Mouse (Mus musculus) intestine, embryonic 14.5 days (tissue): ENCODE measurements at regions not wholly inside any gene's neighbourhood (a gene's known extent, or its start where the extent isn't known, plus 50 kb on each side); places are given as distances from the start of the nearest gene placed in this dataset.

ENCODE experiments used
- ATAC-seq: fragments of 200-750 bp; cut with Nextera tagmentation; replicated peaks from 2 replicates; pipeline ENCODE4 v1.8.0; 2017; ENCODE audit warnings: low read depth, moderate number of reproducible peaks, moderate TSS enrichment, moderate library complexity; ENCODE audit not compliant: low FRiP score, low TSS enrichment
- DNase-seq: peaks from one replicate; pipeline ENCODE4 v3.0.0-alpha.2; 2018; ENCODE audit warnings: low spot score
- H3K27ac ChIP-seq: fragments of 300-500 bp; sonication (generic); 2 replicates; pipeline ENCODE4 v1.5.1; 2014; ENCODE audit warnings: low read depth, mild to moderate bottlenecking, control low read depth
- H3K27me3 ChIP-seq: fragments of 300-500 bp; sonication (generic); replicated peaks from 2 replicates; pipeline ENCODE4 v1.6.1; 2014; ENCODE audit warnings: low read length, control low read depth; ENCODE audit not compliant: control insufficient read depth, insufficient read depth
- H3K36me3 ChIP-seq: fragments of 300-500 bp; sonication (generic); 2 replicates; pipeline ENCODE4 v1.6.1; 2014; ENCODE audit warnings: low read length, control low read depth; ENCODE audit not compliant: control insufficient read depth, insufficient read depth
- H3K4me1 ChIP-seq: fragments of 300-500 bp; sonication (generic); replicated peaks from 2 replicates; pipeline ENCODE4 v1.6.1; 2014; ENCODE audit warnings: low read length, control low read depth, mixed read lengths; ENCODE audit not compliant: control insufficient read depth, insufficient read depth
- H3K4me2 ChIP-seq: fragments of 300-500 bp; sonication (generic); 2 replicates; pipeline ENCODE4 v1.6.1; 2014; ENCODE audit warnings: low read length
- H3K4me3 ChIP-seq: fragments of 300-500 bp; sonication (generic); 2 replicates; pipeline ENCODE4 v1.5.1; 2014; ENCODE audit warnings: low read depth, low read length, control low read depth, mixed read lengths
- H3K9ac ChIP-seq: fragments of 300-500 bp; sonication (generic); 2 replicates; pipeline ENCODE4 v1.6.1; 2014; ENCODE audit warnings: mild to moderate bottlenecking, low read length
- H3K9me3 ChIP-seq: fragments of 300-500 bp; sonication (generic); 2 replicates; pipeline ENCODE4 v1.6.1; 2016; ENCODE audit warnings: low read length, control low read depth; ENCODE audit not compliant: control insufficient read depth
- WGBS: fragments of 180-500 bp; shearing (Covaris S2); extraction: QIAGEN DNeasy Blood & Tissue Kit; methylation state at CpG from one replicate; pipeline ENCODE4 v1.1.7; 2014; 5-methylcytosine and 5-hydroxymethylcytosine counted together

GRCm38 (mm10) chr7:61790113-61790796 lies 556.1 kb upstream of the Ndn start:
- ATAC-seq (no peak), DNase-seq (no peak)
- 80% methylated on average over 5 of the region's 5 CpGs for WGBS
- Histone ChIP-seq H3K9ac (no peak overlapping the region), H3K4me3 (no peak overlapping the region), H3K27ac (no peak overlapping the region), H3K36me3 (no peaks in the 10 kb centered on the region), H3K4me1 (no peaks in the 10 kb centered on the region), H3K27me3 (no peaks in the 10 kb centered on the region), H3K4me2 (no peak overlapping the region), H3K9me3 (no peaks in the 10 kb centered on the region)

GRCm38 (mm10) chr7:61836827-61837226 lies 509.5 kb upstream of the Ndn start:
- Histone ChIP-seq H3K36me3 (no peaks in the 10 kb centered on the region), H3K27ac (no peak overlapping the region), H3K4me3 (no peak overlapping the region), H3K4me2 (no peak overlapping the region), H3K27me3 (no peaks in the 10 kb centered on the region), H3K4me1 (no peaks in the 10 kb centered on the region), H3K9me3 (no peaks in the 10 kb centered on the region), H3K9ac (no peak overlapping the region)
- WGBS = 50% methylated on average over 1 of the region's 1 CpGs
- ATAC-seq (no peak), DNase-seq (no peak)

- no peaks in the 10 kb centered on the region for H3K9me3 ChIP-seq
- H3K9ac ChIP-seq = no peak overlapping the region
- no peaks in the 10 kb centered on the region for H3K27me3 ChIP-seq
- no peak overlapping the region for H3K4me3 ChIP-seq
- no peak overlapping the region for H3K27ac ChIP-seq
- no peak for DNase-seq
- H3K4me2 ChIP-seq = no peak overlapping the region
- no peaks in the 10 kb centered on the region for H3K4me1 ChIP-seq
- ATAC-seq = peak; percentile 66
- H3K36me3 ChIP-seq = no peaks in the 10 kb centered on the region
Observed at GRCm38 (mm10) chr7:61837240-61837639, 509.1 kb upstream of the Ndn start.

GRCm38 (mm10) chr7:61851949-61852348 lies 494.4 kb upstream of the Ndn start:
- Histone ChIP-seq H3K27me3 (no peaks in the 10 kb centered on the region), H3K27ac (no peak overlapping the region), H3K4me2 (no peak overlapping the region), H3K4me3 (no peak overlapping the region), H3K36me3 (no peaks in the 10 kb centered on the region), H3K9ac (no peak overlapping the region), H3K9me3 (no peaks in the 10 kb centered on the region), H3K4me1 (no peaks in the 10 kb centered on the region)
- ATAC-seq (no peak), DNase-seq (no peak)
- 82% methylated on average over 1 of the region's 1 CpGs for WGBS

- no peak overlapping the region for H3K4me2 ChIP-seq
- H3K4me3 ChIP-seq = no peak overlapping the region
- DNase-seq = no peak
- H3K36me3 ChIP-seq = no peaks in the 10 kb centered on the region
- no peak for ATAC-seq
- no peak overlapping the region for H3K27ac ChIP-seq
- no peaks in the 10 kb centered on the region for H3K4me1 ChIP-seq
- no peak overlapping the region for H3K9ac ChIP-seq
- H3K9me3 ChIP-seq = no peaks in the 10 kb centered on the region
- H3K27me3 ChIP-seq = no peaks in the 10 kb centered on the region
Observed at GRCm38 (mm10) chr7:61864517-61864916, 481.9 kb upstream of the Ndn start.

GRCm38 (mm10) chr7:61866376-61866775 lies 480.0 kb upstream of the Ndn start:
- WGBS = 83% methylated on average over 2 of the region's 2 CpGs
- Histone ChIP-seq H3K9me3 (no peaks in the 10 kb centered on the region), H3K4me2 (no peak overlapping the region), H3K9ac (no peak overlapping the region), H3K4me3 (no peak overlapping the region), H3K27me3 (no peaks in the 10 kb centered on the region), H3K36me3 (no peaks in the 10 kb centered on the region), H3K4me1 (no peaks in the 10 kb centered on the region), H3K27ac (no peak overlapping the region)
- DNase-seq (no peak), ATAC-seq (no peak)

GRCm38 (mm10) chr7:61876220-61876619 lies 470.1 kb upstream of the Ndn start:
- no peaks in the 10 kb centered on the region for H3K36me3 ChIP-seq
- WGBS = 78% methylated on average over 3 of the region's 3 CpGs
- H3K9ac ChIP-seq = no peak overlapping the region
- no peak overlapping the region for H3K27ac ChIP-seq
- DNase-seq = no peak
- no peak overlapping the region for H3K4me2 ChIP-seq
- H3K27me3 ChIP-seq = no peaks in the 10 kb centered on the region
- H3K9me3 ChIP-seq = no peaks in the 10 kb centered on the region
- no peak overlapping the region for H3K4me3 ChIP-seq
- H3K4me1 ChIP-seq = no peaks in the 10 kb centered on the region
- ATAC-seq = no peak

- ATAC-seq (0 out of 2 replicates have a peak, but pooled peaks have one; percentile 53), DNase-seq (no peak)
- no peak overlapping the region for H3K4me2 ChIP-seq
- no peak overlapping the region for H3K9ac ChIP-seq
- H3K27me3 ChIP-seq = no peaks in the 10 kb centered on the region
- H3K4me3 ChIP-seq = no peak overlapping the region
- H3K27ac ChIP-seq = no peak overlapping the region
- no peaks in the 10 kb centered on the region for H3K36me3 ChIP-seq
- H3K4me1 ChIP-seq = no peaks in the 10 kb centered on the region
- WGBS = 49% methylated on average over 2 of the region's 2 CpGs
- H3K9me3 ChIP-seq = no peaks in the 10 kb centered on the region
Observed at GRCm38 (mm10) chr7:61877311-61878065, 468.9 kb upstream of the Ndn start.

GRCm38 (mm10) chr7:61878095-61878494 lies 468.3 kb upstream of the Ndn start:
- Histone ChIP-seq H3K36me3 (no peaks in the 10 kb centered on the region), H3K27ac (no peak overlapping the region), H3K4me1 (no peaks in the 10 kb centered on the region), H3K9me3 (no peaks in the 10 kb centered on the region), H3K4me3 (no peak overlapping the region), H3K9ac (no peak overlapping the region), H3K4me2 (no peak overlapping the region), H3K27me3 (no peaks in the 10 kb centered on the region)
- no peak for DNase-seq
- ATAC-seq = no peak
- WGBS = 50% methylated on average over 2 of the region's 2 CpGs
